Mouse (Mus musculus) heart, adult 2 months (tissue): Measurements from ENCODE around the gene Slc22a8.

Source experiments
- CTCF ChIP-seq: fragments of 200-600 bp; IDR thresholded peaks from 2 replicates; pipeline ENCODE4 v1.8.1; 2022; ENCODE audit warnings: antibody characterized with exemption, mild to moderate bottlenecking, moderate library complexity
- EP300 ChIP-seq: fragments of 200-500 bp; IDR thresholded peaks from 2 replicates; pipeline ENCODE4 v1.6.1; 2011; ENCODE audit warnings: low read depth, low read length, control low read depth; ENCODE audit not compliant: insufficient read depth
- POLR2A ChIP-seq: fragments of 200-500 bp; IDR thresholded peaks from 2 replicates; pipeline ENCODE4 v1.6.1; 2011; ENCODE audit warnings: mild to moderate bottlenecking, low read depth, low read length, control low read depth; ENCODE audit not compliant: insufficient read depth

GRCm38 (mm10) chr19:8602914-8603313 lies 11.9 kb downstream of the Slc22a8 start:
- TF ChIP-seq POLR2A (no peak), CTCF (no peak), EP300 (no peak)
